ENCODE assay signal across 9 mouse cellular contexts in the genomic region with DNA sequence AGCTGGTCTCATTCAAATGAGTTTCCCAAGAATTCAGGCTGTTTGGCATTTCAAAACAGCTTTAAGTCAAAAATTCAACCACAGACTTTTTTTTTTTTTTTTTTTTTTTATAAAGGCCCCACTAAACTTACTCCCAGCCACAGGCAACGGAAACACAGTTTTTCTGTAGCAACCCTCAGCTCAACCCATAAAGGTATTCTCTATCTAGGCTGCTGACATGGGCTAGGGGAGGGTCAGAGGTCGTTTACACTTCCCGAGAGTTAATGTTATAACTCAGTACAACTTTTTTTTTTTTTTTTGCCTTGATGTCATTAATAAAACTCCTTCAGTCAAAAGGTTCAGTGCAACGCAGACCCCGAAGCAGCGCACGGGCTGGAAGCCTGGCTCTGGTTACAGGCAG.
DNase-seq lines count a peak whose midpoint lies in the region; ATAC-seq and TF ChIP-seq lines count a peak whose summit lies in the region.
"Had no signal": no experiment of that assay in that cellular context is flagged by ENCODE, and none has a peak within 500 bp of the region (broad histone marks: within the 10 kb centered on the region; RNA-seq: fewer than 3 reads in every experiment).

No protein-coding gene starts in this region.

- H3K27ac ChIP-seq in layer of hippocampus, adult 2 months, result 0 out of 2 replicates have a peak overlapping the region, but pooled peaks have one; percentile 59
- no peak overlapping the region for H3K27ac ChIP-seq in cortical plate, adult 2 months (ENCODE audit: insufficient read depth, low read length)
- no peak overlapping the region for H3K27ac ChIP-seq in kidney, postnatal 0 days
- no peak overlapping the region for H3K27ac ChIP-seq in hindbrain, embryonic 14.5 days

- no peak overlapping the region for H3K4me3 ChIP-seq in layer of hippocampus, adult 2 months
- peak overlapping the region; percentile 20; the same call in 1 of the 2 replicates for H3K4me3 ChIP-seq in cortical plate, adult 2 months (ENCODE audit: insufficient read depth, low read length)
- H3K4me3 ChIP-seq in kidney, postnatal 0 days (replicated peaks; ENCODE audit: low read depth, low read length), result no peak overlapping the region
- H3K4me3 ChIP-seq in hindbrain, embryonic 14.5 days (replicated peaks; ENCODE audit: low read length), result no peak overlapping the region

- WGBS in kidney, postnatal 0 days, result 30% methylated on average over 7 of the region's 7 CpGs
- WGBS in hindbrain, embryonic 14.5 days, result 73% methylated on average over 7 of the region's 7 CpGs

- peaks cover 1% of the 10 kb centered on the region; the same call in 1 of the 2 replicates for H3K4me1 ChIP-seq in cortical plate, adult 2 months (ENCODE audit: control insufficient read depth, insufficient read depth, low read length)
- H3K4me1 ChIP-seq in kidney, postnatal 0 days (replicated peaks; ENCODE audit: insufficient read depth, low read length), result no peaks in the 10 kb centered on the region
- no peaks in the 10 kb centered on the region for H3K4me1 ChIP-seq in hindbrain, embryonic 14.5 days (replicated peaks; ENCODE audit: control insufficient read depth, insufficient read depth, low read length)

- no peaks in the 10 kb centered on the region for H3K36me3 ChIP-seq in kidney, postnatal 0 days (ENCODE audit: insufficient read depth, low read length)
- no peaks in the 10 kb centered on the region for H3K36me3 ChIP-seq in hindbrain, embryonic 14.5 days (replicated peaks; ENCODE audit: control insufficient read depth, insufficient read depth)

- no peak overlapping the region for H3K9ac ChIP-seq in kidney, postnatal 0 days (ENCODE audit: low read depth, low read length)
- H3K9ac ChIP-seq in hindbrain, embryonic 14.5 days, result no peak overlapping the region

- DNase-seq in layer of hippocampus, adult 2 months (ENCODE audit: low spot score in 2 of 2), result no peak
- DNase-seq in layer of hippocampus, adult 18-20 months (ENCODE audit: low spot score in 2 of 2), result no peak
- DNase-seq in kidney, postnatal 0 days (ENCODE audit: low spot score), result peak; percentile 34
- DNase-seq in thymus, postnatal 10 days (ENCODE audit: low spot score in 2 of 2), result peak; percentile 32 to 38
- DNase-seq in neural tube, embryonic 10.5 days (ENCODE audit: extremely low spot score, low spot score), result no peak
- no peak for DNase-seq in hindbrain, embryonic 14.5 days (ENCODE audit: low spot score)
- DNase-seq: cerebellum, adult 2 months; right cerebral cortex, postnatal 14 days had no signal

- no peak for ATAC-seq in kidney, postnatal 0 days (replicated peaks; ENCODE audit: low FRiP score, low read depth)
- ATAC-seq in hindbrain, embryonic 14.5 days (ENCODE audit: low FRiP score), result no peak

- H3K27me3 ChIP-seq in kidney, postnatal 0 days (ENCODE audit: insufficient read depth, low read length), result no peaks in the 10 kb centered on the region
- H3K27me3 ChIP-seq in hindbrain, embryonic 14.5 days (ENCODE audit: control insufficient read depth, insufficient read depth, low read length), result no peaks in the 10 kb centered on the region

- TF ChIP-seq POLR2A in cortical plate, adult 2 months (IDR thresholded peaks at IDR 0.05; ENCODE audit: extremely low read depth, insufficient read depth, low read length), result no peak

- no peak for TF ChIP-seq CTCF in layer of hippocampus, adult 2 months (conservative IDR thresholded peaks at IDR 0.05)
- TF ChIP-seq CTCF in cortical plate, adult 2 months (IDR thresholded peaks at IDR 0.05; ENCODE audit: extremely low read depth, insufficient read depth, low read length), result no peak
- no peak for TF ChIP-seq CTCF in kidney, postnatal 0 days (IDR thresholded peaks at IDR 0.05; ENCODE audit: low read depth)

- H3K9me3 ChIP-seq in kidney, postnatal 0 days (replicated peaks; ENCODE audit: low read length), result no peaks in the 10 kb centered on the region
- H3K9me3 ChIP-seq in hindbrain, embryonic 14.5 days (ENCODE audit: control insufficient read depth, low read length), result no peaks in the 10 kb centered on the region

- H3K4me2 ChIP-seq in kidney, postnatal 0 days (ENCODE audit: low read length), result peak overlapping the region; percentile 42
- no peak overlapping the region for H3K4me2 ChIP-seq in hindbrain, embryonic 14.5 days (replicated peaks)

Comparison
In these comparisons a context has a peak if more than half of its experiments do, and no peak if none do; other contexts are left out.
1. DNase-seq: peak in kidney, postnatal 0 days (single experiment) and thymus, postnatal 10 days (2 of 2); none in layer of hippocampus, adult 2 months (0 of 2), layer of hippocampus, adult 18-20 months (0 of 2), neural tube, embryonic 10.5 days (single experiment) and hindbrain, embryonic 14.5 days (single experiment).